Mouse (Mus musculus) naive thymus-derived CD4-positive, alpha-beta T cell, adult 5 months (primary cell): ENCODE results near the gene Tex19.2. TPM values are rescaled to one million over a fixed set of nuclear protein-coding genes. Genes with fewer than 3 reads are reported as not detected.

Experiments used
- polyA plus RNA-seq: library from polyadenylated mRNA; unstranded; fragments of 100-300 nt; shearing (Covaris generic); gene quantifications from one replicate; pipeline ENCODE4 v1.2.1, GENCODE M21; 2017

Tex19.2 gene
- polyA plus RNA-seq: not detected

GRCm38 (mm10) chr11:121118577-121118976 lies at the start of gene Tex19.2:
Gene Tex19.2 (minus strand): TSS chr11:121118677.

GRCm38 (mm10) chr11:121159971-121160370 lies 41.5 kb upstream of the Tex19.2 start, which contains the start of gene Uts2r:
Gene Uts2r (plus strand): TSS chr11:121160271.

GRCm38 (mm10) chr11:121145865-121146264 lies 27.4 kb upstream of the Tex19.2 start, which contains the start of gene Tex19.1:
Gene Tex19.1 (plus strand): TSS chr11:121146143.

GRCm38 (mm10) chr11:121081120-121081519 lies 37.4 kb downstream of the Tex19.2 start, which contains the start of gene Sectm1a:
Gene Sectm1a (minus strand): TSS chr11:121081220.

Other genes starting within 250 kb of the Tex19.2 start
- 0.20 TPM for gene Ccdc57, start 185.8 kb downstream of the Tex19.2 start, polyA plus RNA-seq
- 12.9 TPM for gene Slc16a3, start 170.2 kb downstream of the Tex19.2 start, polyA plus RNA-seq
- gene Csnk1d, start 127.3 kb downstream of the Tex19.2 start, polyA plus RNA-seq: 236 TPM
- 54.5 TPM for gene Cd7, start 79.3 kb downstream of the Tex19.2 start, polyA plus RNA-seq
- not detected for gene Sectm1b, start 55.1 kb downstream of the Tex19.2 start, polyA plus RNA-seq
- not detected for gene Sectm1a, start 37.5 kb downstream of the Tex19.2 start, polyA plus RNA-seq
- not detected for gene Tex19.1, start 27.5 kb upstream of the Tex19.2 start, polyA plus RNA-seq
- not detected for gene Uts2r, start 41.6 kb upstream of the Tex19.2 start, polyA plus RNA-seq
- gene Hexdc, start 85.8 kb upstream of the Tex19.2 start, polyA plus RNA-seq: 3.2 TPM
- gene Ogfod3, start 86.0 kb upstream of the Tex19.2 start, polyA plus RNA-seq: 17.1 TPM
- gene Cybc1, start 110.6 kb upstream of the Tex19.2 start, polyA plus RNA-seq: 88.5 TPM
- 33.2 TPM for gene Narf, start 118.6 kb upstream of the Tex19.2 start, polyA plus RNA-seq
- gene Foxk2, start 141.3 kb upstream of the Tex19.2 start, polyA plus RNA-seq: 21.4 TPM
- 77.7 TPM for gene Wdr45b, start 235.8 kb upstream of the Tex19.2 start, polyA plus RNA-seq